Mouse (Mus musculus): ENCODE measurements at regions not wholly inside any gene's neighbourhood (a gene's known extent, or its start where the extent isn't known, plus 50 kb on each side); places are given as distances from the start of the nearest gene placed in this dataset.
"Not testable (repeated sequence)": the region's sequence is repeated elsewhere in the genome, so short reads cannot be mapped to it uniquely, and the experiment has no call there.

- intact Hi-C loops (cut with DNase I; ENCODE audit: low total_unique reads); DNase-seq: not testable (repeated sequence)
Observed at GRCm38 (mm10) chr14:53318512-53319309, 823.2 kb upstream of the Olfr1507 start.

- DNase-seq; intact Hi-C loops (cut with DNase I; ENCODE audit: low total_unique reads): not testable (repeated sequence)
Observed at GRCm38 (mm10) chr14:53312490-53312889, 816.9 kb upstream of the Olfr1507 start.

- DNase-seq; intact Hi-C loops (cut with DNase I; ENCODE audit: low total_unique reads): not testable (repeated sequence)
Observed at GRCm38 (mm10) chr14:53303179-53303578, 807.6 kb upstream of the Olfr1507 start.

GRCm38 (mm10) chr14:53302491-53302829 is 806.9 kb upstream of the Olfr1507 start:
- intact Hi-C loops (cut with DNase I; ENCODE audit: low total_unique reads); DNase-seq: not testable (repeated sequence)

- intact Hi-C loops (cut with DNase I; ENCODE audit: low total_unique reads); DNase-seq: not testable (repeated sequence)
Observed at GRCm38 (mm10) chr14:53301722-53302490, 806.4 kb upstream of the Olfr1507 start.

- DNase-seq; intact Hi-C loops (cut with DNase I; ENCODE audit: low total_unique reads): not testable (repeated sequence)
Observed at GRCm38 (mm10) chr14:53301110-53301509, 805.6 kb upstream of the Olfr1507 start.

- DNase-seq; intact Hi-C loops (cut with DNase I; ENCODE audit: low total_unique reads): not testable (repeated sequence)
Observed at GRCm38 (mm10) chr14:53299735-53300134, 804.2 kb upstream of the Olfr1507 start.

GRCm38 (mm10) chr14:53283350-53284141 is 788.0 kb upstream of the Olfr1507 start:
- DNase-seq; intact Hi-C loops (cut with DNase I; ENCODE audit: low total_unique reads): not testable (repeated sequence)

- intact Hi-C loops (cut with DNase I; ENCODE audit: low total_unique reads); DNase-seq: not testable (repeated sequence)
Observed at GRCm38 (mm10) chr14:53273218-53273617, 777.7 kb upstream of the Olfr1507 start.

GRCm38 (mm10) chr14:53267693-53268092 is 772.1 kb upstream of the Olfr1507 start:
- DNase-seq; intact Hi-C loops (cut with DNase I; ENCODE audit: low total_unique reads): not testable (repeated sequence)

GRCm38 (mm10) chr14:53255962-53256361 is 760.4 kb upstream of the Olfr1507 start:
- DNase-seq; intact Hi-C loops (cut with DNase I; ENCODE audit: low total_unique reads): not testable (repeated sequence)

GRCm38 (mm10) chr14:53253470-53253869 is 757.9 kb upstream of the Olfr1507 start:
- intact Hi-C loops (cut with DNase I; ENCODE audit: low total_unique reads); DNase-seq: not testable (repeated sequence)

GRCm38 (mm10) chr14:53231142-53231541 is 735.6 kb upstream of the Olfr1507 start:
- intact Hi-C loops (cut with DNase I; ENCODE audit: low total_unique reads); DNase-seq: not testable (repeated sequence)

GRCm38 (mm10) chr14:53224789-53225188 is 729.2 kb upstream of the Olfr1507 start:
- DNase-seq; intact Hi-C loops (cut with DNase I; ENCODE audit: low total_unique reads): not testable (repeated sequence)

- DNase-seq; intact Hi-C loops (cut with DNase I; ENCODE audit: low total_unique reads): not testable (repeated sequence)
Observed at GRCm38 (mm10) chr14:53210554-53210953, 715.0 kb upstream of the Olfr1507 start.

- intact Hi-C loops (cut with DNase I; ENCODE audit: low total_unique reads); DNase-seq: not testable (repeated sequence)
Observed at GRCm38 (mm10) chr14:53209258-53209657, 713.7 kb upstream of the Olfr1507 start.

- intact Hi-C loops (cut with DNase I; ENCODE audit: low total_unique reads); DNase-seq: not testable (repeated sequence)
Observed at GRCm38 (mm10) chr14:53190931-53191330, 695.4 kb upstream of the Olfr1507 start.

GRCm38 (mm10) chr14:53174099-53174498 is 678.5 kb upstream of the Olfr1507 start:
- DNase-seq; intact Hi-C loops (cut with DNase I; ENCODE audit: low total_unique reads): not testable (repeated sequence)

- intact Hi-C loops (cut with DNase I; ENCODE audit: low total_unique reads); DNase-seq: not testable (repeated sequence)
Observed at GRCm38 (mm10) chr14:53166327-53166726, 670.8 kb upstream of the Olfr1507 start.
